Mouse (Mus musculus): ENCODE data around the gene Zfp296.
"Not testable (repeated sequence)": the region's sequence is repeated elsewhere in the genome, so short reads cannot be mapped to it uniquely, and the experiment has no call there.

The Zfp296 gene

GRCm38 (mm10) chr7:19562643-19563410 is 14.3 kb upstream of the Zfp296 start, which contains the start of gene Ppp1r37:
Ppp1r37 (minus strand) TSS chr7:19563076.
- no peak for DNase-seq

GRCm38 (mm10) chr7:19563884-19564283 is 13.2 kb upstream of the Zfp296 start:
- DNase-seq, result no peak

- DNase-seq, result no peak
Observed at GRCm38 (mm10) chr7:19564455-19564854, 12.6 kb upstream of the Zfp296 start.

- DNase-seq, result no peak
Observed at GRCm38 (mm10) chr7:19565803-19566202, 11.3 kb upstream of the Zfp296 start.

GRCm38 (mm10) chr7:19567426-19567825 is 9.7 kb upstream of the Zfp296 start:
- DNase-seq, result no peak

GRCm38 (mm10) chr7:19569647-19570046 is 7.4 kb upstream of the Zfp296 start:
- DNase-seq, result no peak

GRCm38 (mm10) chr7:19572926-19573775 is 3.9 kb upstream of the Zfp296 start:
- peak; percentile 86 for DNase-seq

- no peak for DNase-seq
Observed at GRCm38 (mm10) chr7:19573776-19574140, 3.3 kb upstream of the Zfp296 start.

GRCm38 (mm10) chr7:19575559-19575958 is 1.5 kb upstream of the Zfp296 start:
- no peak for DNase-seq

GRCm38 (mm10) chr7:19577877-19578414 is 859 bp downstream of the Zfp296 start:
- peak; percentile 22 for DNase-seq

- DNase-seq, result no peak
Observed at GRCm38 (mm10) chr7:19578436-19578835, 1.3 kb downstream of the Zfp296 start.

- DNase-seq, result no peak
Observed at GRCm38 (mm10) chr7:19579751-19580150, 2.7 kb downstream of the Zfp296 start.

- DNase-seq, result peak; percentile 65
Observed at GRCm38 (mm10) chr7:19580634-19581033, 3.5 kb downstream of the Zfp296 start.

GRCm38 (mm10) chr7:19586269-19586668 is 9.2 kb downstream of the Zfp296 start:
- no peak for DNase-seq

- DNase-seq, result peak; percentile 68
Observed at GRCm38 (mm10) chr7:19589207-19589606, 12.1 kb downstream of the Zfp296 start.

- DNase-seq, result peak; percentile 85
Observed at GRCm38 (mm10) chr7:19589917-19590316, 12.8 kb downstream of the Zfp296 start.

GRCm38 (mm10) chr7:19593061-19593730 is 16.1 kb downstream of the Zfp296 start:
- DNase-seq, result no peak

- DNase-seq, result no peak
Observed at GRCm38 (mm10) chr7:19600562-19600961, 23.5 kb downstream of the Zfp296 start.

GRCm38 (mm10) chr7:19603055-19603454 is 26.0 kb downstream of the Zfp296 start:
- DNase-seq, result no peak

GRCm38 (mm10) chr7:19603849-19604605 is 26.9 kb downstream of the Zfp296 start, which contains the start of gene Clasrp:
Clasrp (minus strand) TSS chr7:19604486.
- peak; percentile 99 for DNase-seq

GRCm38 (mm10) chr7:19604606-19605214 is 27.6 kb downstream of the Zfp296 start:
- DNase-seq, result not testable (repeated sequence)

- no peak for DNase-seq
Observed at GRCm38 (mm10) chr7:19607291-19607690, 30.2 kb downstream of the Zfp296 start.

Measured in lung, postnatal 14 days (tissue).